Mouse (Mus musculus) liver, embryonic 14.5 days (tissue): ENCODE results near the gene Prr12. TPM values are rescaled to one million over a fixed set of nuclear protein-coding genes. Genes with fewer than 3 reads are reported as not detected.

ENCODE experiments used
- ATAC-seq: fragments of 200-750 bp; cut with Nextera tagmentation; 2 replicates; pipeline ENCODE4 v1.8.0; 2017; ENCODE audit warnings: moderate number of reproducible peaks, mild to moderate bottlenecking, moderate library complexity; ENCODE audit not compliant: insufficient read depth
- DNase-seq, 3 experiments: peaks; one replicate each; pipeline ENCODE4 v3.0.0-alpha.2; 2012 to 2013; ENCODE audit warnings: low read depth in 3 of 3, low spot score in 3 of 3
- H3K27ac ChIP-seq: fragments of 300-500 bp; sonication (generic); 2 replicates; pipeline ENCODE4 v1.5.1; 2014; ENCODE audit warnings: moderate library complexity, mild to moderate bottlenecking, control low read depth, inconsistent platforms
- H3K27me3 ChIP-seq: fragments of 300-500 bp; sonication (generic); 2 replicates; pipeline ENCODE4 v1.6.1; 2014; ENCODE audit warnings: mild to moderate bottlenecking, low read length, moderate library complexity; ENCODE audit not compliant: control insufficient read depth, insufficient read depth
- H3K36me3 ChIP-seq: fragments of 300-500 bp; sonication (generic); replicated peaks from 2 replicates; pipeline ENCODE4 v1.6.1; 2014; ENCODE audit warnings: low read depth; ENCODE audit not compliant: control insufficient read depth, insufficient read depth
- H3K4me1 ChIP-seq, 2 experiments: fragments of 200-500 bp in 1 of 2; fragments of 300-500 bp in 1 of 2; sonication (generic) in 1 of 2; replicated peaks; 2 replicates each; pipeline ENCODE4 v1.6.1; 2012 to 2014; ENCODE audit warnings: antibody characterized with exemption in 1 of 2, inconsistent platforms in 1 of 2, low read length in 1 of 2; ENCODE audit not compliant: control insufficient read depth in 2 of 2, insufficient read depth in 2 of 2
- H3K4me2 ChIP-seq: fragments of 300-500 bp; sonication (generic); 2 replicates; pipeline ENCODE4 v1.6.1; 2014; ENCODE audit warnings: low read depth, mild to moderate bottlenecking, control low read depth, moderate library complexity
- H3K4me3 ChIP-seq, 2 experiments: fragments of 200-500 bp in 1 of 2; fragments of 300-500 bp in 1 of 2; sonication (generic) in 1 of 2; 2 replicates each; pipeline ENCODE4 v1.5.1; 2012 to 2014; ENCODE audit warnings: low read depth in 2 of 2, low read length in 2 of 2, mild to moderate bottlenecking in 2 of 2, control low read depth in 1 of 2, inconsistent platforms in 1 of 2, moderate library complexity in 1 of 2; ENCODE audit not compliant: insufficient read depth in 1 of 2
- H3K9ac ChIP-seq: fragments of 300-500 bp; sonication (generic); replicated peaks from 2 replicates; pipeline ENCODE4 v1.6.1; 2014; ENCODE audit warnings: mild to moderate bottlenecking, control low read depth, moderate library complexity
- H3K9me3 ChIP-seq: fragments of 300-500 bp; sonication (generic); 2 replicates; pipeline ENCODE4 v1.6.1; 2016; ENCODE audit warnings: low read length, mixed read lengths; ENCODE audit not compliant: control insufficient read depth
- CTCF ChIP-seq: IDR thresholded peaks from 2 replicates; pipeline ENCODE4 v1.5.1; 2016; ENCODE audit warnings: antibody characterized with exemption, low read depth, control low read depth
- EP300 ChIP-seq: IDR thresholded peaks from 2 replicates; pipeline ENCODE4 v1.6.1; 2016; ENCODE audit warnings: antibody characterized with exemption, low read depth
- WGBS: fragments of 180-500 bp; shearing (Covaris S2); extraction: QIAGEN DNeasy Blood & Tissue Kit; methylation state at CpG from one replicate; pipeline ENCODE4 v1.1.7; 2014; ENCODE audit not compliant: insufficient replicate concordance; 5-methylcytosine and 5-hydroxymethylcytosine counted together
- polyA plus RNA-seq, 2 experiments: library from polyadenylated mRNA; depleted of rRNA in 1 of 2; stranded (reverse) in 1 of 2; unstranded in 1 of 2; fragments of >200 nt; fragmentation: Nextera tagmentation in 1 of 2; extraction: Ambion mirVana in 1 of 2; gene quantifications; 2 replicates each; pipeline versions ENCODE4 v1.2.1 to v1.2.3; 2012 to 2014

Prr12 gene
- polyA plus RNA-seq, 2 experiments = 1.9 to 2.6 TPM

- DNase-seq = no peak
- ATAC-seq = no peak
- WGBS = 76% methylated on average over 3 of the region's 3 CpGs
- H3K9ac ChIP-seq = no peak overlapping the region
- H3K27me3 ChIP-seq = no peaks in the 10 kb centered on the region
- H3K27ac ChIP-seq = no peak overlapping the region
- H3K4me1 ChIP-seq = no peaks in the 10 kb centered on the region
- H3K4me3 ChIP-seq = no peak overlapping the region
- H3K9me3 ChIP-seq = no peaks in the 10 kb centered on the region
- TF ChIP-seq CTCF (no peak), EP300 (no peak)
- peaks cover 15% of the 10 kb centered on the region for H3K36me3 ChIP-seq
- no peak overlapping the region for H3K4me2 ChIP-seq
These were observed 17.1 kb downstream of the Prr12 start for GRCm38 (mm10) chr7:45035631-45036030.

GRCm38 (mm10) chr7:45033722-45034359, 18.8 kb downstream of the Prr12 start:
- no peak overlapping the region for H3K4me3 ChIP-seq
- H3K4me2 ChIP-seq = no peak overlapping the region
- H3K27me3 ChIP-seq = no peaks in the 10 kb centered on the region
- peaks cover 15% of the 10 kb centered on the region for H3K36me3 ChIP-seq
- H3K4me1 ChIP-seq = no peaks in the 10 kb centered on the region
- H3K9ac ChIP-seq = no peak overlapping the region
- no peak for TF ChIP-seq CTCF
- no peak for TF ChIP-seq EP300
- no peak overlapping the region for H3K27ac ChIP-seq
- no peaks in the 10 kb centered on the region for H3K9me3 ChIP-seq
- DNase-seq = no peak
- 82% methylated on average over 19 of the region's 19 CpGs for WGBS
- no peak for ATAC-seq

GRCm38 (mm10) chr7:45030857-45031256, 21.8 kb downstream of the Prr12 start:
- WGBS = 83% methylated on average over 8 of the region's 8 CpGs
- no peak for DNase-seq
- Histone ChIP-seq H3K4me2 (no peak overlapping the region), H3K4me1 (no peaks in the 10 kb centered on the region), H3K9me3 (no peaks in the 10 kb centered on the region), H3K27ac (no peak overlapping the region), H3K4me3 (no peak overlapping the region), H3K36me3 (peaks cover 23% of the 10 kb centered on the region), H3K9ac (no peak overlapping the region), H3K27me3 (no peaks in the 10 kb centered on the region)
- TF ChIP-seq EP300 (no peak), CTCF (no peak)
- ATAC-seq = no peak

GRCm38 (mm10) chr7:45029995-45030394, 22.7 kb downstream of the Prr12 start:
- Histone ChIP-seq H3K4me3 (no peak overlapping the region), H3K27me3 (no peaks in the 10 kb centered on the region), H3K36me3 (peaks cover 23% of the 10 kb centered on the region), H3K9ac (no peak overlapping the region), H3K9me3 (no peaks in the 10 kb centered on the region), H3K4me1 (no peaks in the 10 kb centered on the region), H3K4me2 (no peak overlapping the region), H3K27ac (no peak overlapping the region)
- ATAC-seq (no peak), DNase-seq (no peak)
- WGBS = 85% methylated on average over 6 of the region's 6 CpGs
- TF ChIP-seq CTCF (no peak), EP300 (no peak)

- 78% methylated on average over 11 of the region's 11 CpGs for WGBS
- Histone ChIP-seq H3K4me2 (no peak overlapping the region), H3K27ac (no peak overlapping the region), H3K9me3 (no peaks in the 10 kb centered on the region), H3K9ac (no peak overlapping the region), H3K27me3 (no peaks in the 10 kb centered on the region), H3K4me1 (0 out of 4 replicates have a peak, but pooled peaks cover 0 to 3% of the 10 kb centered on the region in 2 experiments), H3K36me3 (peaks cover 11% of the 10 kb centered on the region), H3K4me3 (no peak overlapping the region)
- DNase-seq = no peak
- no peak for TF ChIP-seq CTCF
- TF ChIP-seq EP300 = no peak
- no peak for ATAC-seq
These were observed 24.3 kb downstream of the Prr12 start for GRCm38 (mm10) chr7:45028351-45028750.
